Mouse (Mus musculus): ENCODE results near the gene Rnf222. TPM values are rescaled to one million over a fixed set of nuclear protein-coding genes. Genes with fewer than 3 reads are reported as not detected.
"Not testable (repeated sequence)": the region's sequence is repeated elsewhere in the genome, so short reads cannot be mapped to it uniquely, and the experiment has no call there.

Gene Rnf222
- total RNA-seq, 2 experiments from 2014 or later, result 0.15 to 0.21 TPM

DNA sequence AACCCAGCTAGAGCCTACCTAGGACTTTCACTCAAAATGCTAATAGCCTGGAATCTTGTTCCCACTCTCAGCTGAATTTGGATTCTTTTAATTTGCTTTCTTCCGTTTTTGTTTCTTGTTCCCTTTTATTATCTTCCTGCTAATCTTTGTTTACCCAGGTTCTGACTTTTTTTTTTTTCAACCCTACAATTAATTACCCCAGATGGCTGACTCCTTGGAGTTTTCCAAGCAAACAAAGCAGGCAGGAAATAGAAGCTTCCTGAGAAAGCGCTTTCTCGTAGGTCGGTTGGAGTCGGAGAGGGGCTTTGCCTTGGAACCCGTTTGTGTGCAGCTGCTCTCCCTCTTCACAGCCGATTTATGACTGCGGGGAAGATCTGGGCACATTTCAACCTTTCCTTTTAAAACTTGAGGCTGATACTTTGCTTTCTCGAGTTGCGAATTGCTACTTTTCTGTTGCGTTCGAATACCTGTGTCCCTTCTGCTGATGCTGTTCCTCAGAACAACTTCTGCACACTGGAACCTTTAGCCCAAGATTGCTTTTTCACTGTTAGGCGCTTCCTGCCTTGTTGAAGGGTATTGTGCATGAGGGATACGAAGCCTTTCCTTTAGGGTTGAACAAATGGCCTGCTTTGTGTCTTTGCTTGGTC, 23.3 kb downstream of the Rnf222 start:
- peak in 1 of 2 experiments; percentile 42 for DNase-seq

DNA sequence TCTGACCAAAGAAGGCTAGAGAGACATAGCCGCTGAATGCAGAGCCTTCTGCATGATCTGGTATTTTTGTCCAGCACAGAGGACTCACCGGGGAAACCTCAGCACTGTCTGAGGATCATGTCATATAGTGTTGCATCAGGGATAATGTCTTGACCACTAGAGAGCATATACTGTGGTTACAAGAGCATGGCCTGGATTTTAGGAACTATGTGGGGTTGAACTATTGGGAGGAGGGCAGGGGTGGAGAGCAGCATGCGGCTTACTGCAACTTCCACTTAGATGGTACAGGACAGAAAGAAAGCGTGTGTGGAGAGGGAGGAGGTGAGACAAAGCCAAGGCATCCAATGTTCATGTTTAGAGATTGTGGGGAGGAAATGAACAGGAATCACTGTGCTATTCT, 26.2 kb downstream of the Rnf222 start:
- DNase-seq, result no peak

DNA sequence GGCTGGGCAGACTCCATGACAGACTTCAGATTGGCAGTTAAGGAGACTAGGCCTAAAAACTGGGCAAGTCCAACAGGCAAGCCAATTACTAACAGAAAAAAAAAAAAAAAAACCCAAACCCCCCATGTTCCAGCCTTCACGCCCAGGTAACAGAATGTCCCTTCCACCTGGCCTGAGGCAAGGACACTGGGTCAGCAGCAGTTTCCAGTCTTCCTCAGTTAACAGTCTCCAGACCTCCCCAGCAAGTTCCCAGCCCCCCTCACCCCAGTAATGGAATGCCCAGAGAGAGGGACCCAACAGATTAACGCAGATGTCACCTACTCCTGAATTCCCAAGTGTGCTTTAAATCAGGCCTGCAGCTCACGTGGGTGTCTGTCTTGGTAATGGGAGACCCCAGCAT, 34.8 kb downstream of the Rnf222 start:
- DNase-seq, result no peak

DNA sequence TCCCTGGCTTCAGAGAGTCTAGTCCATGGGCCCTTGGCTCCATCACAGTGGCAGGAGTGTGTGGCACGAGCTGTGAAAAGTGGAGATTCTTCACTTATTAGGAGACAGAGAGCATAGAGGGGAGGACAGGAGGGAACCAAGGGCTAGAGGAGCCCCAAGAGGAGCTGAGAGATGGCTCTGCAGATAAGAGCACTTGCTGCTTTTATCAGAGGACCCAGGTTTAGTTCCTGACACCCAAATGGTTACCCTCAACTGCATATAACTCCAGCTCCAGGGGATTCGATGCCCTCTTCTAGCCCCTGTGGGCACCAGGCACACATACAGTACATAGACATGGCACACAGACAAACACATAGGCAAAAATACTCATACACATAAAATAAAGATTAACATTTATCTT, 36.4 kb downstream of the Rnf222 start:
- DNase-seq, result no peak

DNA sequence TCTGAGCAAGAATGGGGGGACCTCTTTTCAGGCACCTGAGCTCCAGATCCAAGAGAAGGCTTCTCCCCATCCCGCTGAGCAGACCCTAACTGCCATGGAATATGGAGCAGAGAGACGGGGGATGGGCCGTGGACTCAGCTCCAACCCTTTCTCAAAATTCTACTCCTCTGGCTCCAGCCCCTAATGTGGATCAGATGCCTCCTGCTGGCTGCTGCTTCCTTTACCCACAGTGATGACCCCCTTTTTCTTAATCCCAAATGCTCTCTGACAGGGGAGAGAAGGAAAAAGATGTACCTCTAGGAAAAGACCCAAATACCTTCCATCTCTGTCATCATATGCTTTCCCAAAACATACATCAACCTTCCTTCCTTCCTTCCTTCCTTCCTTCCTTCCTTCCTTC, 38.6 kb downstream of the Rnf222 start, which contains the start of gene Odf4:
TSS of gene Odf4 (minus strand) at position 101 of the 400 bp plus-strand sequence.
- DNase-seq, result no peak

DNA sequence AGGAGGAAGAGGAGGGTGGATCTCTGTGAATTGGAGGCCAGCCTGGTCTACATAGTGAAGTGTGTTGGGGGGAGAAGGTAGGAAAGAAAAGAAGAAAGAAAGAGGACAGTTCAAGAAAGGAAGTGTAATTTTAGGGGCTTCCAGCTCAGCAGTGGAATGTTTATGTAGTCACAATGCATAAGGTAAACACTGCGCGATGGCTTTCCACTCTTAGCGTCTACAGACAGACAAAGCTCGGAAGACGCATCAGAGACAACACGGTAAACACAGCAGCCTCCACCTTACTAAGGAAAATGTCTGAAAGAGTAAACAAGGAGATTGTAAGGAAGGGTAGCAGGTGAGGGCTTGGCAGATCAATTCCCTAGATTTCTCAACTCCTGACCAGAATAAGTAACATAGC, 41.6 kb downstream of the Rnf222 start:
- no peak for DNase-seq

DNA sequence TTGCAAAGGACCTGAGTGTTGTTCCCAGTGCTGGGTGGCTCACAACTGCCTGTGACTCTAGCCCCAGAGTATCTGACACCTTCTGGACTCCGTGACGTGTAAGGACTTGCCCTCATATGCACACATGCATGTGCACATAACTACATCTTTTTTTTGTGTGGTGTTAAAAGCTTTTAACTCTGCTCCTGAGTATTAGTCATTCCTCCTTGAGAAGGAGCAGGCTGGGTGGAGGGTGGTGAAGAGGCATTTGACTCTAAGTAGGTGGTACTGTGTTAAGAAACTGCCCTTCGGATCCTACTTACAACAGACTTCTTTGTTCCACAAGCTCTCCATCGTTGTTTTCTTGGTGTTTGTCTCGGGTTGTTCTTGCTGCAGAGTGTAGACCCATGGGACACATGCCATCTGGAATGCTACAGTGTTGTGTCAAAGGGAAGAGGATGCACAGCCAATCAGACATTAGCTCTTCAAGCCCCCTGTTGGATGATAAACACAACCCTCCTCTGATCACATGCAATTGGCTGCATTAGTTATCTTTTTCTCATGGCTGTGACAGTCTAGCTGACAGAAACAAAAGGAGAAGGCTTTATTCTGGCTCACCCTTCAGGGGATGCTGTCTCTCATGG, 45.6 kb downstream of the Rnf222 start:
- DNase-seq, result no peak

DNA sequence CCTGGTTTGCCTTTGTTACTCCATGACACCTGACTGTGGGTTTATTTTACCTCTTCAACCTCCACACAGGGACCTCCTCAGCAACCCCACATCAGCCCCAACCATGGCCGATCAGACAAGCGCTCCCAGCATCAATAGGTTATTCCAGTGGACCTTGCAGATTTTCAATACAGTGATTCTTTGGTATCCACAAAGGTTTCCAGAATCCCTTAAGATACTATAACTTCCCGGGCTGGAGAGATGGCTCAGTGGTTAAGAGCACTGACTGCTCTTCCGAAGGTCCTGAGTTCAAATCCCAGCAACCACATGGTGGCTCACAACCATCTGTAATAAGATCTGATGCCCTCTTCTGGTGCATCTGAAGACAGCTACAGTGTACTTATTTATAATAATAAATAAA, 48.6 kb downstream of the Rnf222 start:
- DNase-seq, result not testable (repeated sequence)

DNA sequence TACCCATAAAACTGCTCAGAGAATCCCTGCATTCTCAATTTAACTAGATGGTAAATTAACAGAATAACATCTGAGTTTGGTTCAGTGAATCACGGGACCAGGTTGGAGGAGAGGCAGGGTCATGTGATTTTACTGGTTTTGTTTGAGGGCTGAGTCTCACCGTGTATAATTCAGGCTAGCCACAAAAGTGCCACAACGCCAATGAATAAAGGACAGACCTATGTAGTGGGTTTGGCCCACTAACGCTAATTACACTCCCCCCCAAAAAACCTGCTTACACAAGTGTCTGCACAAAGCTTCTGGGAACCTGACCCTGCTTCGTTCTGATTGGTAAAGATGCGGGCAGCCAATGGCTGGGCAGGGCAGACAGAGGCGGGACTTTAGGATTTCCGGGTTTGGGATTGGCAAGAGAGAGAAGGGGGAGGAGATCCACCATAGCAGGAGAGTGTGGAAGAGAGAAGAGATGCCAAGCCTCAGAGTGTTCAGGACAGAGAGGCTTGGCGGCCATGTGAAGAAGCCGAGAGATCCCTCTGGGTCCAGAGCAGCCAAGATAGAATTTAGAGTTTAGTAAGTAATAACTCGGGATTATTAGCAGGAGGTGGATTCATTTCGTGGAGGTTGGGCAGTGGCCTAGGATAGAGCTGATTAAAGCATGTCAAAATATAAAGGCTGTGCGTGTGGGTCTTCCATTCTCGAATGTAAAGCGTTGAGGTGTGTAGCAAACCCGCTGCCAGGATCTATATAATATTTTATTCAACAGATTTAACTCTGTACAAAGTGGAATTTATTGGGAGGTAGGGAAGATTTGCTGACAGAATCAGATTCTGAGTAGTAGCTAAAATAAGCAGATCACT, 51.3 kb downstream of the Rnf222 start:
- DNase-seq, result peak; percentile 91 to 95

DNA sequence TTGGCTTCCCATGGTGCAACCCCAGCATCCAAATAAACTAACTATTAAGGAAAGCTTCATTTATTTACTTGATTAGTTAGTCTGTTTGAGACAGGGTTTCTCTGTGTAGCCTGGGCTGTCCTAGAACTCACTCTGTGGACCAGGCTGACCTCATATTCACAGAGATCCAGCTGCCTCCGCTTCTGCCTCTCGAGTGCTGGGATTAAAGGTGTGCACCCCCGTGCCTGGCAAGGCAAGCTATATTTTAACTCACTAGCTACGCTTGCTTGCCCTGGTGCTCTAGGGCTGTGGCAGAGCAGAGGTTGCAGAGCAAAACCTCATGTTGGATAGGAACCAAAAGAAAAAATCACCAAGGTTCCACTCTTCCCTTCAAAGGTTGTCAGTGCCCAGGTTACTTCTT, 52.2 kb downstream of the Rnf222 start:
- no peak for DNase-seq

DNA sequence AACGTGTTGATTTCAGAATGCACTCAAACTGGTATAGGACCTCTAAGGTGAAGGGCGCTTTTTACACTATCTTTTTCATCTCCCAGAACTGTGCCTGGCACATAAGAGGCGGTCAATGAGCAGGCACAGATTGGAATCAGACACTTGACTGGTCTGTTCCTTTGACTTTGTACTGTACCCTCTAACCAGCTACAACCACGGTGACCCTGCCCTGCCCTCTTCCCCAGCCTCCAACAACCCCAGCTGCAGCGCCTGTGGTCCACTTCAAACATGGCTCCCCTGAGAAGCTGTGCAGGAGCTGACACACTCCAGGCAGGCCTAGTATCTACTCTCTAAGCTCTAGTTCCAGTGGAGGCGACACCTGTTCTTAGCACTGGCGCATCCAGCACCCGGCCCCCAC, 54.4 kb downstream of the Rnf222 start:
- no peak for DNase-seq

DNA sequence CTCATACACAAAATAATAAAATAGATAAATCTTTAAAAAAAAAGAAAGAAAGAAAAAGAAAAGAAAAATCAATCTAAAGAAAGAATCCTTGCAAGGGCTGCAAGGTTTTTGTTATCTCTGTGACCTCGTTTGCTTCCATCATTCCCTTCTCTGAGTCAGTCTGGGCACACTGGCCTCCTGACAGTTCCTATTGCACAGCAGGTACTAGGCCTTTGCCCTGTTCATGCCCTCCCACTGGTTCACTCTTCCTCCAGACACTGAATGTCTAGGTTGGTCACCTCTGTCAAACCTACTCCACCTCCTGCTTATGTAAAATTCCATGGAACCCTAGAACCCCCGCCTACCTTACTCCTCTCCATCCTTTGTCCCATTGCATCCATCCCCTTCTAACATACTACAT, 56.9 kb downstream of the Rnf222 start:
- DNase-seq, result no peak

Other genes starting within 250 kb of the Rnf222 start
- gene Myh10, start 197.0 kb upstream of the Rnf222 start, total RNA-seq (2021), result 10 to 100 TPM; 19.3 to 20.3 TPM
- 10 to 100 TPM; 61.2 to 64.3 TPM for gene Ndel1, start 16.7 kb upstream of the Rnf222 start, total RNA-seq (2021)
- gene Rpl26, start 13.0 kb downstream of the Rnf222 start, total RNA-seq (2021), result 100 to 1,000 TPM; 679 to 731 TPM
- not detected for gene Odf4, start 38.5 kb downstream of the Rnf222 start, total RNA-seq (2021)
- gene Arhgef15, start 68.9 kb downstream of the Rnf222 start, total RNA-seq (2021), result 10 to 100 TPM; 20.6 to 23.5 TPM
- gene Slc25a35, start 79.6 kb downstream of the Rnf222 start, total RNA-seq (2021), result 1 to 10 TPM; 4.8 to 9.3 TPM
- 100 to 1,000 TPM in 1 of 2 experiments, 10 to 100 TPM in 1; 87.5 to 102 TPM for gene Rangrf, start 86.6 kb downstream of the Rnf222 start, total RNA-seq (2021)
- gene Pfas, start 119.9 kb downstream of the Rnf222 start, total RNA-seq (2021), result 1 to 10 TPM; 5.4 to 6.2 TPM
- gene Ctc1, start 127.4 kb downstream of the Rnf222 start, total RNA-seq (2021), result 10 to 100 TPM; 10.9 to 13.9 TPM
- 1 to 10 TPM in 1 of 2 experiments, under 1 TPM in 1; 0.67 to 1.5 TPM for gene Aurkb, start 157.1 kb downstream of the Rnf222 start, total RNA-seq (2021)
- 10 to 100 TPM; 16.7 to 19.3 TPM for gene Borcs6, start 171.2 kb downstream of the Rnf222 start, total RNA-seq (2021)
- gene Tmem107, start 182.3 kb downstream of the Rnf222 start, total RNA-seq (2021), result 1 to 10 TPM; 5.3 to 7.0 TPM
- 10 to 100 TPM; 53.9 to 55.4 TPM for gene Vamp2, start 199.9 kb downstream of the Rnf222 start, total RNA-seq (2021)
- 10 to 100 TPM; 38.8 to 48.5 TPM for gene Per1, start 206.7 kb downstream of the Rnf222 start, total RNA-seq (2021)
- gene Hes7, start 231.9 kb downstream of the Rnf222 start, total RNA-seq (2021), result under 1 TPM in 1 of 2 experiments, not detected in 1; 0.15 TPM
- gene 9130213A22Rik, start 234.0 kb downstream of the Rnf222 start, total RNA-seq (2021), result under 1 TPM; 0.23 to 0.27 TPM
- gene Aloxe3, start 237.3 kb downstream of the Rnf222 start, total RNA-seq (2021), result not detected

All from heart, adult 18-20 months (tissue).